Mouse (Mus musculus): ENCODE data around the gene Art4.

The Art4 gene

GRCm38 (mm10) chr6:136821086-136821485, 36.4 kb downstream of the Art4 start:
- DNase-seq, result no peak

DNA sequence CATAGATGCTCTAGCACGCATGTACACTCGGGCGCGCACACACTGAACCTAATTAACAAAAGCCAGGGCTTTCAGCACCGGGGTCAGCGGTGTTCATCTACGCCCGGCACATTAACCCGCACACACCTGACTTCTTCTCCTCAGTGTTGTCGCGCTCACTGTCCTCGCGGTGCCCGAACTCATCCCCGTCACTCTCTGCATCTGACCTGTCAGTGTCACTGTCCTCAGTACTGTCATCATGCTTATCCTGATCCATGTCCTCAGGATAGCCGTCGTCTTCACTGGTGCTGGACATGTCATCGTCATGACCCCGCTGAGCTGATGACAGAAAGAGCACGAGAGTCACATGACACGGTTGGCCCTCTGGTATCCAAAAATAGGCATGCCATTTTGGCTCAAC, 37.2 kb downstream of the Art4 start:
- no peak for DNase-seq

GRCm38 (mm10) chr6:136817549-136817948, 40.0 kb downstream of the Art4 start:
- DNase-seq, result no peak

- DNase-seq, result no peak
Measured at GRCm38 (mm10) chr6:136816826-136817225, 40.7 kb downstream of the Art4 start.

DNA sequence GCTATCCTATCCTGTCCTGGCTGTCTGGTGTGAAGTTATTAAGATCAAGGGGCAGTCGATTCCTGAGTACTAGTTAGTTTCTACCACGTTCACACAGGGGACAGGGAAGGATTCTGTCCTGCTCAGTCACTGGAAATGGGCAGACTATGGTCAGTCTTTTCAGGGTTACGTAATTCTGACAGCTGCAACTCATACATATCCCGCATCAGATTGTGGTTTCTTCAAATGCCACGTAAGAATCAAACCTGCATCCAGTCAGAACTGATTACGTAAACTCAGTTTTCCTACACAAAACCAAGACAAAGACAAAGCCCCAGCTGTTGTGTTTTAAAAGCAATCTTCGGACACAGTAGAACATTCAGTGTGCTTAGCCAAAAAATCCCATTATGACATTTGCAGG, 42.2 kb downstream of the Art4 start:
- no peak for DNase-seq

DNA sequence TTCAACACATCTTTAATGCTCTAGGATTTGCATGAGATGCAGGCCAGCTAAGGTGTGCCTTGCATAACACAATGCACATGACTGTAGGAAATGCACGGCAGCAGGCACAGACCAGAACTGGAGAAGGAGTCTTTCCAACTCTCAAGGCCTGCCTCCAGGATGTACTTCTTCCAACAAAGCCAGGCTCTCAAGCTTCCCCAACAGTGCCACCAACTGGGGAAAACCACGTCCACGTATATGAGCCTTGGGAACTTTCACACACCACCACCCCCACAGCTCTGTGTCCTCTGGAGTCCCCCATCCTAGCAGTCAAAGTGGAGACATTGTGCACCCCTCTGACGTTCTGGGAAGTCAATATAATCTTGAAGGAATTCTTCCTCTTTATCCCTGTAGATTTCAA, 44.4 kb downstream of the Art4 start:
- DNase-seq, result peak; percentile 44 to 53

GRCm38 (mm10) chr6:136811196-136811595, 46.3 kb downstream of the Art4 start:
- DNase-seq, result no peak

DNA sequence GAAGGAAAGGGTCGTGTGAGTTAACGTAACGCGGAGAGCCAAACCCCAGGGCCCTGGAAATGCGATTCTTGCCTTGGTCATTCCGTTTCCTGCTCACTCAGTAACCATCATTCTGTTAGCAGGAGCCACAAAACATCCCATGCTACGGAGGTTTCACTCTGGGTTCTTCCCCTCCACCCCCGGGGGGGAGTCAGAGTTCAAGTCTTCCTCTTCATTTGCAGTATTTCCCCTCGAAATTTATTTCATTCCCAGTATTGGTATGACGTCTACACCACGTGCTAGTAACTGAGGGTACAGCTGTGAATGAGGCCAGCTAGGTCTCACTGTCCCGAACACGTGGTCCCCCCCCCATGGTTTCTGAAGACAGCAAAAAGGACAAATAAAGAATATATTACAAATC, 47.9 kb downstream of the Art4 start:
- DNase-seq, result no peak

- DNase-seq, result peak; percentile 76 to 80
Measured at GRCm38 (mm10) chr6:136809077-136809476, 48.5 kb downstream of the Art4 start.

DNA sequence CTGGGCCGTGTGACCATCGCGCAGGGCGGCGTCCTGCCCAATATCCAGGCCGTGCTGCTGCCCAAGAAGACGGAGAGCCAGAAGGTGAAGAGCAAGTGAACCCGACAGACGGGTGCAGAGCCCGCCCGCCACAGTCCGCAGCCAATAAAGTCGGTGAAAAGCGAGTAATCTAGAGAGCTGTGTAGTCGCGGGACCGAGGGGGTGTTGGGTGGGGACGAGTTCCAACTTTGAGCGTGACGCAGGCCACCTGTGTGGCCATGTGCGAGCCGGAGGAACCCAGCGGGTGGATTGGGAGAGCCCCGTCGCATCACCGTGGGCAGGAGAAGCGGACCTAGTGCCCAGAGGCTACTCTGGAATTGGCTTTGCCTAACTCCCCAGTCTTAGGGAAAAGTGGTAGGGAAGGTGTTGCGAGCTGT, 48.9 kb downstream of the Art4 start:
- DNase-seq, result peak in 1 of 2 experiments; percentile 54

DNA sequence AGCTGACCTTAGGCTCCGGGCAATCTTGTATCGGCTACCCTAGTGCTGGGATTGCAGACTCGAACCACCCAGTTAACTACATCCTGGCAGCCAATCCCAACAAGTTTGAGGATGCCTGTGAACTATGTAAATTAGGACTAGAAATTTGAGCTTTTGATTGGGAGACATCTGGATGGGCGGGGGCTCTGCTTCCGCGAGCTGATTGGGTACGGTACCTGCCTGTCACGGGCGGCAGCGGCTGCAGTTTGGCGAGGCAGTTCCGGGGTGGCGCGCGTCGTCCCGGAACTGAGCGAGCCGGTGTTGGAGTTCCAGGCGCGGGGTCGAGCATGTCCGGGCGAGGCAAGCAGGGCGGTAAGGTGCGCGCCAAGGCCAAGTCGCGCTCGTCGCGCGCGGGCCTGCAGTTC, 49.5 kb downstream of the Art4 start, which contains the start of gene H2afj:
Gene H2afj, plus strand, starts transcription at position 231 of the 404 bp plus-strand sequence.
- DNase-seq, result peak; percentile 99

GRCm38 (mm10) chr6:136807395-136808013, 50.0 kb downstream of the Art4 start:
- DNase-seq, result no peak

GRCm38 (mm10) chr6:136806819-136807218, 50.7 kb downstream of the Art4 start:
- peak; percentile 60 to 66 for DNase-seq

GRCm38 (mm10) chr6:136805409-136805775, 52.1 kb downstream of the Art4 start:
- DNase-seq, result no peak

DNA sequence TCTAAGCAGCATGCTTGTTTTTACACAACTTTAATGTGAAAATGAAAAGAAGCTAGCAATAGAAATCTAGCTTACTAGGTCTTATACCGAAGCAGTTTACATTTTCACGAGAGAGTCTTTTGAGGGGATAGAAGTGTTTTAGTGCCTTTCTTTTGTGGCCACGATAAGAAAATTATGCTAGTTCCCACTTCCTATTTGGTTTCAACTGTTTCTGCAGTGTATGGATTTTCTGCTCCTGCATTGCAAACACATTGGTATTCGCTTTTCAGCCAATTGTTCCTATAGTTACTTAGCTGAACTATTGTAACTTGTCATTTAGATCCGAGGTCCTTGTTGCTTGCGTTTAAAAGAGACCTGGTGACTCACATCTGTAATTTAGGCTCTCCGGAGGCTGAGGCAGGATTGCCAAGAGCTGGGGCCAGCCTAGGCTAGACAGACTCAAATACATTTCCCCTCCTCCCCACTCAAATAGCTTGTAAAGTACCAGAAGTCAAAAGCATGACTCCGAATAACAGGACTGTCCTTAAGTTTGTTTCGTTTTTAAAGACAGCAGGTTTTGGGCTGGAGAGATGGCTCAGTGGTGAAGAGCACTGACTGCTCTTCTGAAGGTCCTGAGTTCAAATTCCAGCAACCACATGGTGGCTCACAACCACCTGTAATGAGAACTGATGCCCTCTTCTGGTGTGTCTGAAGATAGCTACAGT, 52.7 kb downstream of the Art4 start:
- no peak for DNase-seq

DNA sequence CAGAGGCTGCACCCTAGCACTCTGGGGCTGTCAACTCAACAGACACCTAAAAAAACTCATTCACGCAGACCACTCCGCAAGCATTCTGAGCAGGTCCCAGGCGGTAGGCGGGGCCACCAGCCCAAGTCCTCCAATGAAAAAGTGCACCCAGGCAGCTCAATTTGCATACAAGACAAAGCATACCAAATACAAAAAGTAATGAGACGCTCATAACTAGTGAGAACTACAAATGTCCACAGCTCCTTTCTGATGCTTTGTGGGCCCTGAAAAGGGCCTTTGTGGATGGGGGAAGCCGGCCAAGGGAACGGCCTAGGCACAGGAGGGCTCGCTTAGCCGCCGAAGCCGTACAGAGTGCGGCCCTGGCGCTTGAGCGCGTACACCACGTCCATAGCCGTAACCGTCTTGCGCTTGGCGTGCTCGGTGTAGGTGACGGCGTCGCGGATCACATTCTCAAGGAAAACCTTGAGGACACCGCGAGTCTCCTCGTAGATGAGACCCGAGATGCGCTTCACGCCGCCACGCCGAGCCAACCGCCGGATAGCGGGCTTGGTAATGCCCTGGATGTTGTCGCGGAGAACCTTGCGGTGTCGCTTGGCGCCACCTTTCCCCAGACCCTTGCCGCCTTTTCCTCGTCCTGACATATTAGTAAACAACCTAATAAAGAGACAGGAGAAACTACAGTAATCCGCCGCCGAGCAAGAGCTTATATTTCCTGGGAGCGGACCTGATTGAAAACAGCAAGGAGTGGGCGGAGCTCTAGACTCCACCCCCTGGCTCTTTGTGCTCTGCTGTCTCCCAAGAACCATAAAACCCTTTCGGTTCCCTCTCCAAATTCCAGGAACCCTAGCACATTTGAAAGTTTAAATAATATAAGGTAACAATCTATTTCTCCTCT, 53.5 kb downstream of the Art4 start, which contains the start of gene Hist4h4:
Gene Hist4h4, minus strand, starts transcription at position 677 of the 895 bp plus-strand sequence.
- peak; percentile 95 to 98 for DNase-seq

DNA sequence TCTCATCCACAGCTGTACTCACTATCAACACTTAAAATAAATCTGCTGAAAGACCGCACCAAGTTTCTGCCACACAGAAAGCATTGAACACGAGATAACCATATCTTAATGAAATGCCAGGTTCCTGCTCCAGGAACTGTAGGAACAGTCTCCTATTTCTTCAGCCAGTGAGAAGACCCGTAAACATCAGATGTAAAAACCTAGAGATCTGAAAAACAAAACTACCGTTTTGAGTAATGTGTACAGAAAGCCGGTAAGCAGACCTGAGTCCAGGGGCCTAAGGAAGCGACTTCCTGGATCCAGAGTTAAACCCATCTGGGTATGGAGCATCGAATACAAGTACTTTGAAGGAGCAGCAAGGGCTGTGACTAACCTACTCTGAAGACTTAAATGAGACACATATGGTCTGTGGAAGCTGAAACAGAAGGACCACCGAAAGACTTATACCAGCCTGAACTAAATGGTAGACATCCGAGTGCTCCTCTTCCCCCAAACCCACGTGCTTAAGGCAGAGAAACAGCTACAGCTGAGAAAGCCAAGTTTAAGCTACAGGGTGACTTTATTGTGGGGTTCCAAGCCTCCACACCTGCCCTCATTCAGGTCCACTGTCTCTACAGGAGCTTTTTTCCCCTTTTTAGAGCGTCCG, 54.3 kb downstream of the Art4 start:
- DNase-seq, result no peak

GRCm38 (mm10) chr6:136801274-136801673, 56.3 kb downstream of the Art4 start:
- no peak for DNase-seq

DNA sequence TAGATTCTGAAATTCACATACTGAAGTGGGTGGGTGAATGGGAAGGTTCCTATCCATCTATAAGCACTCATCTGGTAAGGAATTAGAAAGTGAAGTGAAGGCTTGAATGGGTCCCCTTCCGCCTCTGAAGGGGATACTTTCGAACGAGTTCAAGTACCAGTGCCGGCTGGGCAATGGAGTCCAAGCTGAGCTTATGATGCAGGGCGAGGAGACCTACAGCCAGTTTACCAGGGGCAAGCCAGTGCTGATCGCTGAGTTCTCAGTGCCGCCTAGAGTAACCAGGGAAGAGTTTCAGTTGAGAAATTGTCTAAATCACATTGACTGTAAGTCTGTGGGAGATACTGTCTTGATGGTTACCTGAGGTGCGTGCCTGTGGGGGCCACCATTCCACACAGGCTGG, 56.8 kb downstream of the Art4 start:
- DNase-seq, result no peak
